Mouse (Mus musculus) liver, embryonic 14.5 days (tissue): ENCODE results near the gene Ucn.

Experiments
- CTCF ChIP-seq: IDR thresholded peaks from 2 replicates; pipeline ENCODE4 v1.5.1; 2016; ENCODE audit warnings: antibody characterized with exemption, low read depth, control low read depth
- EP300 ChIP-seq: IDR thresholded peaks from 2 replicates; pipeline ENCODE4 v1.6.1; 2016; ENCODE audit warnings: antibody characterized with exemption, low read depth

DNA sequence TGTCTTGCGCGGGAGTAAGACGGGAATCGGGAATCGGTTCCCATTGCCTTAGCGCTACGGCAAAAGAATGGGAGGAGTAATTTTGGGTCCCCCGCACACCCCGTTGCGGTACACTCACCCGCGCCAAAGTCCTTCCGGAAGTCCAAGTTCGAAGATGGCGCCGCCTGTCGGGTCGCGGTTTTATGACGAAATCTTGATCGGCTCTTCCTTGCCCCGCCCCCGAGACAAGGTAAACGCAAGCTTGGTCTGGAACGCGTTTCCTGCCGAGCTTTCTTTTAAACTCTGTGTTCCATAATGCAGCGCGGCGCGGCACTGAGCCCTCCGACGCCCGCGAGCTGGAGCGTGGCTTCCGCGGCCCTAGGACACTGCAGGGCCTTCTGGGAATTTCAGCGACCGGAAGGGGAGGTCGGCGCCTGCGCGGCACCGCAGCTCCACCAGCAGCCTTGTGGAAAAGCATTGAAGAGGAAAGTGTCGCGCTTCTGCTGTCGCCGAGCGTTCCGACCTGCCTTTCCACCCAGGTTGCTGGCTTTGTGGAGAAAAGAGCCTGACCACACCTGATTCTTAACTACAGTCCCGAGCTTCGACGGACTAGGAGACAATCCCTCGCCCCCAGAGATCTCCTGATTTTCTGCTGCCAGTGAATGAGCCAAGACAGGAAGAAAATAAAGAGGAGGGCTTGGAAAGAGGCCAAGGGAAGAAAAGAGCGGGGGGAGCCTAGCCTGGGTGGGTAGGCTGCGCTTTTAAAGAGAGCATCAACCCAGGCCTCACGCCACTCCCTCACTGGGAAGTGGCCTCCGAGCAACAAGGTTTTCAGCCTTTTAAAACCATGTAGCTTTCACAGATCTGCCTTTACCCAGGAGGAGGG, 41.4 kb upstream of the Ucn start, which contains the start of the genes Gm29609 and Gtf3c2:
- TF ChIP-seq CTCF (0 out of 2 replicates have a peak, but pooled peaks have one; percentile 21), EP300 (no peak)
